Mouse (Mus musculus): Measurements from ENCODE around the gene Supt6.

- TF ChIP-seq CTCF (IDR thresholded peaks at IDR 0.05; ENCODE audit: low read depth) (no peak), EP300 (IDR thresholded peaks at IDR 0.05; ENCODE audit: low read depth) (no peak)
Measured at GRCm38 (mm10) chr11:78202372-78202771, 43.4 kb downstream of the Supt6 start.

All from liver, embryonic 14.5 days (tissue).